Mouse (Mus musculus): ENCODE measurements at regions not wholly inside any gene's neighbourhood (a gene's known extent, or its start where the extent isn't known, plus 50 kb on each side); places are given as distances from the start of the nearest gene placed in this dataset.

GRCm38 (mm10) chr6:6785939-6786490 is 77.1 kb upstream of the Dlx6 start:
- H3K4me1 ChIP-seq (ENCODE audit: insufficient read depth): no peaks in the 10 kb centered on the region
- ATAC-seq (no peak), DNase-seq (no peak)
- no peaks in the 10 kb centered on the region for H3K27me3 ChIP-seq (ENCODE audit: insufficient read depth, low read length)
- H3K4me2 ChIP-seq (ENCODE audit: low read depth): no peak overlapping the region
- no peak for TF ChIP-seq CTCF (IDR thresholded peaks at IDR 0.05; ENCODE audit: low read depth)
- no peak overlapping the region for H3K9ac ChIP-seq
- 12% methylated on average over 1 of the region's 1 CpGs for WGBS
- no peaks in the 10 kb centered on the region for H3K9me3 ChIP-seq (ENCODE audit: low read length)
- no peak overlapping the region for H3K27ac ChIP-seq (ENCODE audit: low read depth, low read length)
- H3K36me3 ChIP-seq (ENCODE audit: insufficient read depth): no peaks in the 10 kb centered on the region
- H3K4me3 ChIP-seq (ENCODE audit: low read depth, low read length): no peak overlapping the region

GRCm38 (mm10) chr6:6787490-6787889 is 75.6 kb upstream of the Dlx6 start:
- no peak for TF ChIP-seq CTCF (IDR thresholded peaks at IDR 0.05; ENCODE audit: low read depth)
- ATAC-seq (no peak), DNase-seq (no peak)
- Histone ChIP-seq H3K4me2 (ENCODE audit: low read depth) (no peak overlapping the region), H3K27me3 (ENCODE audit: insufficient read depth, low read length) (no peaks in the 10 kb centered on the region), H3K9me3 (ENCODE audit: low read length) (no peaks in the 10 kb centered on the region), H3K36me3 (ENCODE audit: insufficient read depth) (no peaks in the 10 kb centered on the region), H3K27ac (ENCODE audit: low read depth, low read length) (no peak overlapping the region), H3K4me3 (ENCODE audit: low read depth, low read length) (no peak overlapping the region), H3K9ac (no peak overlapping the region), H3K4me1 (ENCODE audit: insufficient read depth) (no peaks in the 10 kb centered on the region)
- WGBS: 69% methylated on average over 4 of the region's 4 CpGs

- H3K36me3 ChIP-seq (ENCODE audit: insufficient read depth): no peaks in the 10 kb centered on the region
- H3K9me3 ChIP-seq (ENCODE audit: low read length): no peaks in the 10 kb centered on the region
- no peak for TF ChIP-seq CTCF (IDR thresholded peaks at IDR 0.05; ENCODE audit: low read depth)
- DNase-seq: no peak
- H3K27me3 ChIP-seq (ENCODE audit: insufficient read depth, low read length): no peaks in the 10 kb centered on the region
- no peak overlapping the region for H3K9ac ChIP-seq
- no peak overlapping the region for H3K4me2 ChIP-seq (ENCODE audit: low read depth)
- no peaks in the 10 kb centered on the region for H3K4me1 ChIP-seq (ENCODE audit: insufficient read depth)
- no peak overlapping the region for H3K27ac ChIP-seq (ENCODE audit: low read depth, low read length)
- 47% methylated on average over 6 of the region's 6 CpGs for WGBS
- ATAC-seq: no peak
- no peak overlapping the region for H3K4me3 ChIP-seq (ENCODE audit: low read depth, low read length)
Observed at GRCm38 (mm10) chr6:6794320-6795018, 68.7 kb upstream of the Dlx6 start.

GRCm38 (mm10) chr6:6800377-6800776 is 62.8 kb upstream of the Dlx6 start:
- Histone ChIP-seq H3K4me2 (ENCODE audit: low read depth) (no peak overlapping the region), H3K9ac (no peak overlapping the region), H3K27me3 (ENCODE audit: insufficient read depth, low read length) (no peaks in the 10 kb centered on the region), H3K4me1 (ENCODE audit: insufficient read depth) (no peaks in the 10 kb centered on the region), H3K36me3 (ENCODE audit: insufficient read depth) (no peaks in the 10 kb centered on the region), H3K4me3 (ENCODE audit: low read depth, low read length) (no peak overlapping the region), H3K9me3 (ENCODE audit: low read length) (no peaks in the 10 kb centered on the region), H3K27ac (ENCODE audit: low read depth, low read length) (no peak overlapping the region)
- ATAC-seq: no peak
- 94% methylated on average over 2 of the region's 2 CpGs for WGBS
- DNase-seq: no peak
- TF ChIP-seq CTCF (IDR thresholded peaks at IDR 0.05; ENCODE audit: low read depth): no peak

- H3K4me1 ChIP-seq (ENCODE audit: insufficient read depth): no peaks in the 10 kb centered on the region
- H3K4me2 ChIP-seq (ENCODE audit: low read depth): no peak overlapping the region
- WGBS: 65% methylated on average over 15 of the region's 15 CpGs
- no peak overlapping the region for H3K4me3 ChIP-seq (ENCODE audit: low read depth, low read length)
- no peaks in the 10 kb centered on the region for H3K27me3 ChIP-seq (ENCODE audit: insufficient read depth, low read length)
- no peak for TF ChIP-seq CTCF (IDR thresholded peaks at IDR 0.05; ENCODE audit: low read depth)
- no peaks in the 10 kb centered on the region for H3K9me3 ChIP-seq (ENCODE audit: low read length)
- no peak for DNase-seq
- H3K27ac ChIP-seq (ENCODE audit: low read depth, low read length): no peak overlapping the region
- no peak overlapping the region for H3K9ac ChIP-seq
- H3K36me3 ChIP-seq (ENCODE audit: insufficient read depth): no peaks in the 10 kb centered on the region
- no peak for ATAC-seq
Observed at GRCm38 (mm10) chr6:6801563-6802259, 61.4 kb upstream of the Dlx6 start.

Measured in forebrain, postnatal 0 days (tissue).